Mouse (Mus musculus) cerebral cortex, adult 2 months (tissue): Measurements from ENCODE around the gene Fam107a.

ENCODE experiments used
- WGBS: fragments of 180-500 bp; shearing (Covaris S2); methylation state at CpG from one replicate; pipeline ENCODE4 v1.1.7; 2018; 5-methylcytosine and 5-hydroxymethylcytosine counted together

Fam107a gene

GRCm38 (mm10) chr14:8251330-8251885 is 66.4 kb downstream of the Fam107a start:
- 96% methylated on average over 8 of the region's 8 CpGs for WGBS

DNA sequence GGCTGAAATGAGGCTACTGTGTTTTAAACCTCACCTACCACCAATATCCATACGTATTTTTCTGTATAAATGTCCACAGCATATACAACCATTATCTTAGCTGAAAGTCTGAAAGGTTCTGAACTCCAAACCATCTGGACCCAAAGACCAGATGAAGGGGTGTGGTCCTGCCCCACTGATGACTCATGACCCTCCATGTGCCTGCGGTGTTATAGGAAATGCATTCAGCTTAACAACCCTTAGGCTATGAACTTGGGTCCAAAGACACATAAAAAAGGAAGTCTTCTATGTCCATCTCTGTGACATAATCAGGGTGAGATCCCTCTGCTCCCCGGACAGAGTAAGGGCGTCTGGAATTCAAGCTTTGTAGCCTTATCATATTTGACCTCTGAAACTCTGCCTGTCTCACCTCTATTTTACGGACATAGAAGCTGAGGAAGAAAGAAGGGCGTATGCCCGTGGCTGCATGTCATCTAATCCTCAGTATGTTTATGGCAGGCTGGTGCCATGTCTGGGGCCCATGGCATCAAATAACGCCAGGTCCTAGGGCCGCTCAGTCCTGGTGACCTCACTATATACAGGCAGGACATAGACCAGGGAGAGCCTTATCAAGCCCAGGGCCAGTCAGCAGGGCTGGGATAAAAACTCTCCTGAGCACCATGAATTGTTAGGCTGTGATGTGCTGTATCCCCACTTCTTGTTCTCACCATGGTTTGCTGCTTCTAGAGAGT is 67.5 kb downstream of the Fam107a start:
- WGBS = 92% methylated on average over 9 of the region's 9 CpGs

- WGBS = 45% methylated on average over 1 of the region's 1 CpGs
Measured at GRCm38 (mm10) chr14:8249206-8249605, 68.6 kb downstream of the Fam107a start.

DNA sequence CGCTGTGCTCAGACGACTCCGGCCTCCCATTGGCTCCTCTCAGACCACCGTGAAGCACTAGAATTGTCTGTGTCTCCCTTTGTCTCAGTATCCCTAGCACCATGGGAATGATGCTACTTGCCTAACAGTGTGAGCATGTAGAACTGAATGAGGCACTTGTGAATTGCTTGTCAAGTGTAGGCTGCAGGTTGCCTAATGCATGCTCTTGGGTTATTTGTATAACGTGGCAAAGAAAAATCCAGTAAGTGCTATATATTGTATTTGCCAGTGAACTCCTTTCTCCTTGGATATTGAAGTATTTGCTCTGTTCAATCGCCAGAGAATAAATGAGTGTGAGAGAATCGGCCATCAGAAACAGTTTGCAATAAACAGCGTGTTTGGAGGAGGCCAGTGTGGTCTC is 70.9 kb downstream of the Fam107a start:
- 81% methylated on average over 8 of the region's 8 CpGs for WGBS
